Mouse (Mus musculus) ES-E14 (cell line): ENCODE measurements at regions not wholly inside any gene's neighbourhood (a gene's known extent, or its start where the extent isn't known, plus 50 kb on each side); places are given as distances from the start of the nearest gene placed in this dataset.

Experiments
- DNase-seq: peaks from one replicate; pipeline ENCODE4 v3.0.0-alpha.2; 2013; ENCODE audit warnings: low read depth, low spot score
- H3K27ac ChIP-seq: 2 replicates; pipeline ENCODE4 v1.5.1; 2012; ENCODE audit warnings: low read depth, mild to moderate bottlenecking, low read length, moderate library complexity, mixed read lengths; ENCODE audit not compliant: poor library complexity, insufficient read depth, severe bottlenecking
- H3K36me3 ChIP-seq: 2 replicates; pipeline ENCODE4 v1.6.1; 2012; ENCODE audit warnings: mild to moderate bottlenecking, low read length, moderate library complexity, mixed read lengths; ENCODE audit not compliant: control insufficient read depth, poor library complexity, insufficient read depth, severe bottlenecking
- H3K4me1 ChIP-seq, 2 experiments: fragments of 150-350 bp in 1 of 2; sonication (generic) in 1 of 2; 2 replicates each; pipeline ENCODE4 v1.6.1; 2012; ENCODE audit warnings: low read length in 2 of 2, mild to moderate bottlenecking in 1 of 2, mixed read lengths in 1 of 2; ENCODE audit not compliant: control insufficient read depth in 2 of 2, insufficient read depth in 2 of 2, poor library complexity in 1 of 2
- H3K4me3 ChIP-seq, 2 experiments: fragments of 150-350 bp in 1 of 2; sonication (generic) in 1 of 2; 2 replicates each; pipeline ENCODE4 v1.5.1; 2012; ENCODE audit warnings: low read length in 2 of 2, low read depth in 1 of 2, mild to moderate bottlenecking in 1 of 2, mixed read lengths in 1 of 2; ENCODE audit not compliant: insufficient read depth in 1 of 2, poor library complexity in 1 of 2, severe bottlenecking in 1 of 2
- H3K9ac ChIP-seq: 2 replicates; pipeline ENCODE4 v1.6.1; 2012; ENCODE audit warnings: low read depth, mild to moderate bottlenecking, low read length, mixed read lengths; ENCODE audit not compliant: poor library complexity, insufficient read depth, severe bottlenecking
- H3K9me3 ChIP-seq: fragments of 150-350 bp; sonication (generic); 2 replicates; pipeline ENCODE4 v1.6.1; 2012; ENCODE audit warnings: low read depth, mild to moderate bottlenecking, low read length; ENCODE audit not compliant: control insufficient read depth, insufficient read depth
- CHD2 ChIP-seq: IDR thresholded peaks from 2 replicates; pipeline ENCODE4 v1.6.1; 2014; ENCODE audit warnings: mild to moderate bottlenecking, low read depth, low read length, inconsistent platforms
- HCFC1 ChIP-seq: IDR thresholded peaks from 2 replicates; pipeline ENCODE4 v1.6.1; 2012; ENCODE audit warnings: low read length, inconsistent platforms, borderline replicate concordance; ENCODE audit not compliant: insufficient read depth
- MAFK ChIP-seq: IDR thresholded peaks from 2 replicates; pipeline ENCODE4 v1.6.1; 2014; ENCODE audit warnings: mild to moderate bottlenecking, low read depth, low read length, inconsistent platforms; ENCODE audit not compliant: insufficient read depth
- ZC3H11A ChIP-seq: IDR thresholded peaks from 2 replicates; pipeline ENCODE4 v1.6.1; 2012; ENCODE audit warnings: low read depth, mild to moderate bottlenecking, inconsistent platforms, low read length, borderline replicate concordance
- ZNF384 ChIP-seq: IDR thresholded peaks from 2 replicates; pipeline ENCODE4 v1.6.1; 2012; ENCODE audit warnings: low read depth, low read length, inconsistent platforms
- in situ Hi-C, 2 experiments: fragments of 600-800 bp; cut with MboI; formaldehyde crosslinking; loops; one replicate each; pipeline ENCODE4 v1.15.1; 2025; ENCODE audit warnings: low sequenced_read_pairs in 2 of 2, inconsistent platforms in 1 of 2; ENCODE audit not compliant: unreplicated experiment in 2 of 2

- Histone ChIP-seq H3K27ac (no peak overlapping the region), H3K4me3 (no peak overlapping the region), H3K4me1 (peaks cover 0 to 4% of the 10 kb centered on the region in 2 experiments; a peak in 1 of 4 replicates), H3K9ac (no peak overlapping the region), H3K9me3 (no peaks in the 10 kb centered on the region), H3K36me3 (no peaks in the 10 kb centered on the region)
- DNase-seq, result no peak
- in situ Hi-C loops, result no loop called here
- TF ChIP-seq MAFK (no peak), ZC3H11A (no peak), CHD2 (no peak), HCFC1 (no peak), ZNF384 (no peak)
These were observed 81.0 kb downstream of the Btg1 start for GRCm38 (mm10) chr10:96697781-96698180.

GRCm38 (mm10) chr10:96706656-96707055 is 89.8 kb downstream of the Btg1 start:
- Histone ChIP-seq H3K4me3 (no peak overlapping the region), H3K27ac (no peak overlapping the region), H3K4me1 (no peaks in the 10 kb centered on the region), H3K9me3 (no peaks in the 10 kb centered on the region), H3K36me3 (no peaks in the 10 kb centered on the region), H3K9ac (no peak overlapping the region)
- TF ChIP-seq MAFK (no peak), HCFC1 (no peak), ZNF384 (no peak), ZC3H11A (no peak), CHD2 (no peak)
- no peak for DNase-seq
- in situ Hi-C loops, result no loop called here

GRCm38 (mm10) chr10:96708471-96708870 is 91.7 kb downstream of the Btg1 start:
- TF ChIP-seq HCFC1, result no peak
- no peak for TF ChIP-seq ZC3H11A
- no peak for TF ChIP-seq MAFK
- TF ChIP-seq ZNF384, result no peak
- no peak for TF ChIP-seq CHD2
- Histone ChIP-seq H3K9ac (no peak overlapping the region), H3K27ac (no peak overlapping the region), H3K36me3 (no peaks in the 10 kb centered on the region), H3K9me3 (no peaks in the 10 kb centered on the region), H3K4me1 (no peaks in the 10 kb centered on the region), H3K4me3 (no peak overlapping the region)
- in situ Hi-C loops, result no loop called here
- no peak for DNase-seq

GRCm38 (mm10) chr10:96709698-96710356 is 93.0 kb downstream of the Btg1 start:
- Histone ChIP-seq H3K27ac (no peak overlapping the region), H3K9ac (no peak overlapping the region), H3K9me3 (no peaks in the 10 kb centered on the region), H3K4me3 (no peak overlapping the region), H3K36me3 (no peaks in the 10 kb centered on the region), H3K4me1 (no peaks in the 10 kb centered on the region)
- in situ Hi-C loops, result no loop called here
- no peak for DNase-seq
- TF ChIP-seq CHD2, result no peak
- no peak for TF ChIP-seq HCFC1
- no peak for TF ChIP-seq ZC3H11A
- TF ChIP-seq MAFK, result no peak
- no peak for TF ChIP-seq ZNF384
